Mouse (Mus musculus) ovary, postnatal 10 days (tissue): Measurements from ENCODE around the gene Hoxb13.

ENCODE experiments used
- DNase-seq: peaks from one replicate; pipeline ENCODE4 v3.0.0; 2022; ENCODE audit warnings: low spot score

Hoxb13 gene

GRCm38 (mm10) chr11:96189810-96190522, 4.2 kb upstream of the Hoxb13 start:
- DNase-seq, result no peak

- no peak for DNase-seq
Observed at GRCm38 (mm10) chr11:96191132-96191531, 3.0 kb upstream of the Hoxb13 start.

- no peak for DNase-seq
Observed at GRCm38 (mm10) chr11:96194401-96194710, 240 bp downstream of the Hoxb13 start.

- no peak for DNase-seq
Observed at GRCm38 (mm10) chr11:96194961-96195640, 985 bp downstream of the Hoxb13 start.

- DNase-seq, result no peak
Observed at GRCm38 (mm10) chr11:96195769-96196280, 1.7 kb downstream of the Hoxb13 start.

GRCm38 (mm10) chr11:96198642-96199041, 4.5 kb downstream of the Hoxb13 start:
- DNase-seq, result no peak

- DNase-seq, result no peak
Observed at GRCm38 (mm10) chr11:96199181-96200086, 5.3 kb downstream of the Hoxb13 start.

- no peak for DNase-seq
Observed at GRCm38 (mm10) chr11:96200183-96200655, 6.1 kb downstream of the Hoxb13 start.

GRCm38 (mm10) chr11:96201741-96202140, 7.6 kb downstream of the Hoxb13 start:
- DNase-seq, result no peak

GRCm38 (mm10) chr11:96202401-96203081, 8.4 kb downstream of the Hoxb13 start:
- DNase-seq, result no peak

- DNase-seq, result no peak
Observed at GRCm38 (mm10) chr11:96203182-96203788, 9.2 kb downstream of the Hoxb13 start.

- no peak for DNase-seq
Observed at GRCm38 (mm10) chr11:96203789-96204186, 9.7 kb downstream of the Hoxb13 start.

- DNase-seq, result no peak
Observed at GRCm38 (mm10) chr11:96204351-96204750, 10.2 kb downstream of the Hoxb13 start.

- no peak for DNase-seq
Observed at GRCm38 (mm10) chr11:96205426-96206131, 11.5 kb downstream of the Hoxb13 start.

- no peak for DNase-seq
Observed at GRCm38 (mm10) chr11:96223813-96224212, 29.7 kb downstream of the Hoxb13 start.

- DNase-seq, result no peak
Observed at GRCm38 (mm10) chr11:96227676-96228075, 33.6 kb downstream of the Hoxb13 start.

- DNase-seq, result no peak
Observed at GRCm38 (mm10) chr11:96234906-96235305, 40.8 kb downstream of the Hoxb13 start.

GRCm38 (mm10) chr11:96240211-96240610, 46.1 kb downstream of the Hoxb13 start:
- DNase-seq, result no peak
